Mouse (Mus musculus) ES-E14 (cell line): ENCODE measurements at regions not wholly inside any gene's neighbourhood (a gene's known extent, or its start where the extent isn't known, plus 50 kb on each side); places are given as distances from the start of the nearest gene placed in this dataset.

Experiments
- CHD2 ChIP-seq: IDR thresholded peaks from 2 replicates; pipeline ENCODE4 v1.6.1; 2014; ENCODE audit warnings: mild to moderate bottlenecking, low read depth, low read length, inconsistent platforms
- HCFC1 ChIP-seq: IDR thresholded peaks from 2 replicates; pipeline ENCODE4 v1.6.1; 2012; ENCODE audit warnings: low read length, inconsistent platforms, borderline replicate concordance; ENCODE audit not compliant: insufficient read depth
- MAFK ChIP-seq: IDR thresholded peaks from 2 replicates; pipeline ENCODE4 v1.6.1; 2014; ENCODE audit warnings: mild to moderate bottlenecking, low read depth, low read length, inconsistent platforms; ENCODE audit not compliant: insufficient read depth
- ZC3H11A ChIP-seq: IDR thresholded peaks from 2 replicates; pipeline ENCODE4 v1.6.1; 2012; ENCODE audit warnings: low read depth, mild to moderate bottlenecking, inconsistent platforms, low read length, borderline replicate concordance

DNA sequence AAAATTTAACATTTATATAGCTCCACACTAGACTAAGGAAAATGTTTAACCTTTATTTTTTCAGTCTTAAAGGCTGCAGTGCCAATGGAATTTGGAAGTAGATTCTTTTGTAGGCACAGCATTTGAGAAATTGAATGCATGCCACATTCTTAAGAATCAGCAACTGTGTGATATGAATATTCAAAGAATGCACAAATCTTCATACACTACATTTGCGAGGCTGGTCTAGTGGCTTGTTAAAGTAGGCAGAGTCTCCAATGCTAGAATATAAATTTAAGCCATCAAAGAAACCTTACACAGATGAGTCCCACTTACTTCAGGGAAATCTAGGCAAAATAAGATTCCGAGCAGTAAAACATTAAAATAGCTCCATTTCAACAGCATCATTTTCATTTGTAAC lies 75.5 kb upstream of the Grid2 start:
- TF ChIP-seq HCFC1 (no peak), MAFK (no peak), CHD2 (no peak), ZC3H11A (no peak)
